In the genomic region with DNA sequence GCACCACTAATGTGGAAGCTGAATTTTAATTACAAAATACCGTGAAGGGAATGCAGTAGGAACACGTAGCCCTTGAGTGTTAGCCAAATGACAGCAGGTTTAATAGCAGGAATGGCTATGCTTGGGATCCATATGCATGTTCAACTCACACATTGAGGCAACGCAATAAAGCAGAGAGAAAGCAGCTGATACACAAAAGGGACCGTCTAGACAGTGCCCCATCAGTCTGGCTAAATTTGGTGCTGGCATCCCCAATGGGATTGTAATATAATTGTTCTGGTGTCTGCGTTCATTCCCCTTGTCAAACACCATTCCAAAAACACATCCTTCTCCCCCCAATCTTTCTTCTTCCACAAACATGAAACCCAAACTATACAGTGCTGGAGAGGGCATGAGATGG, we compare ENCODE assay signal across 14 mouse cellular contexts.
DNase-seq lines count a peak whose midpoint lies in the region; ATAC-seq lines count a peak whose summit lies in the region.
"Had no signal": no experiment of that assay in that cellular context is flagged by ENCODE, and none has a peak within 500 bp of the region (broad histone marks: within the 10 kb centered on the region; RNA-seq: fewer than 3 reads in every experiment).

No protein-coding gene starts in this region.

- no peaks in the 10 kb centered on the region for H3K9me3 ChIP-seq in forebrain, embryonic 12.5 days
- H3K9me3 ChIP-seq in hindbrain, embryonic 16.5 days (ENCODE audit: control insufficient read depth, low read length), result no peaks in the 10 kb centered on the region
- H3K9me3 ChIP-seq in neural tube, embryonic 14.5 days (ENCODE audit: control insufficient read depth, low read length), result no peaks in the 10 kb centered on the region
- no peaks in the 10 kb centered on the region for H3K9me3 ChIP-seq in heart, embryonic 12.5 days (replicated peaks)
- H3K9me3 ChIP-seq: limb, embryonic 10.5 days had no signal

- no peak overlapping the region for H3K4me3 ChIP-seq in forebrain, embryonic 12.5 days (replicated peaks)
- no peak overlapping the region for H3K4me3 ChIP-seq in hindbrain, embryonic 16.5 days (ENCODE audit: low read length)
- no peak overlapping the region; the same call in 1 of the 2 replicates for H3K4me3 ChIP-seq in neural tube, embryonic 14.5 days (ENCODE audit: low read depth, low read length)
- H3K4me3 ChIP-seq in heart, embryonic 12.5 days, result no peak overlapping the region
- H3K4me3 ChIP-seq: limb, embryonic 10.5 days had no signal

- H3K4me1 ChIP-seq in forebrain, embryonic 12.5 days, result peaks cover 52% of the 10 kb centered on the region
- peaks cover 22% of the 10 kb centered on the region for H3K4me1 ChIP-seq in hindbrain, embryonic 16.5 days (ENCODE audit: control insufficient read depth, insufficient read depth, low read depth, low read length)
- peaks cover 17% of the 10 kb centered on the region for H3K4me1 ChIP-seq in neural tube, embryonic 14.5 days (ENCODE audit: control insufficient read depth, insufficient read depth, low read length)
- no peaks in the 10 kb centered on the region for H3K4me1 ChIP-seq in heart, embryonic 12.5 days (replicated peaks)

- peak overlapping the region; percentile 91 for H3K27ac ChIP-seq in forebrain, embryonic 12.5 days
- H3K27ac ChIP-seq in hindbrain, embryonic 16.5 days (ENCODE audit: low read depth, low read length), result peak overlapping the region; percentile 84
- H3K27ac ChIP-seq in neural tube, embryonic 14.5 days (ENCODE audit: low read depth, low read length), result peak overlapping the region; percentile 89
- H3K27ac ChIP-seq in heart, embryonic 12.5 days (ENCODE audit: poor library complexity, severe bottlenecking), result no peak overlapping the region
- H3K27ac ChIP-seq: limb, embryonic 10.5 days; stomach, postnatal 0 days had no signal

- peak; percentile 64 for DNase-seq in left cerebral cortex, postnatal 4 days
- no peak for DNase-seq in left cerebral cortex, postnatal 10 days (ENCODE audit: extremely low spot score in 1 of 2, low spot score in 2 of 2)
- no peak for DNase-seq in urinary bladder, postnatal 14 days (ENCODE audit: low spot score)
- DNase-seq in adrenal gland, adult 8-10 months, result no peak
- DNase-seq: adrenal gland, postnatal 36 days; heart, adult 11 months; lung, embryonic 14.5 days had no signal

- H3K9ac ChIP-seq in forebrain, embryonic 12.5 days, result peak overlapping the region; percentile 3; the same call in 1 of the 2 replicates
- peak overlapping the region; percentile 43; the same call in 1 of the 2 replicates for H3K9ac ChIP-seq in hindbrain, embryonic 16.5 days (ENCODE audit: low read depth, low read length)
- peak overlapping the region; percentile 43 for H3K9ac ChIP-seq in neural tube, embryonic 14.5 days (replicated peaks; ENCODE audit: low read depth, low read length)
- no peak overlapping the region for H3K9ac ChIP-seq in heart, embryonic 12.5 days
- H3K9ac ChIP-seq: lung, embryonic 14.5 days had no signal

- 5% methylated on average over 5 of the region's 5 CpGs for WGBS in forebrain, embryonic 12.5 days
- WGBS in hindbrain, embryonic 16.5 days, result 20% methylated on average over 5 of the region's 5 CpGs
- 15% methylated on average over 5 of the region's 5 CpGs for WGBS in neural tube, embryonic 14.5 days
- WGBS in heart, embryonic 12.5 days, result 80% methylated on average over 5 of the region's 5 CpGs

- no peaks in the 10 kb centered on the region for H3K27me3 ChIP-seq in forebrain, embryonic 12.5 days
- no peaks in the 10 kb centered on the region for H3K27me3 ChIP-seq in hindbrain, embryonic 16.5 days (replicated peaks; ENCODE audit: control insufficient read depth, insufficient read depth, low read length)
- no peaks in the 10 kb centered on the region for H3K27me3 ChIP-seq in neural tube, embryonic 14.5 days (ENCODE audit: control insufficient read depth, insufficient read depth, low read length)
- no peaks in the 10 kb centered on the region for H3K27me3 ChIP-seq in heart, embryonic 12.5 days (replicated peaks)

- H3K36me3 ChIP-seq in forebrain, embryonic 12.5 days (replicated peaks), result no peaks in the 10 kb centered on the region
- H3K36me3 ChIP-seq in hindbrain, embryonic 16.5 days (ENCODE audit: control insufficient read depth, insufficient read depth, low read length), result no peaks in the 10 kb centered on the region
- no peaks in the 10 kb centered on the region for H3K36me3 ChIP-seq in neural tube, embryonic 14.5 days (ENCODE audit: control insufficient read depth, insufficient read depth, low read length)
- no peaks in the 10 kb centered on the region for H3K36me3 ChIP-seq in heart, embryonic 12.5 days
- H3K36me3 ChIP-seq: limb, embryonic 10.5 days had no signal

- peak overlapping the region; percentile 24 for H3K4me2 ChIP-seq in forebrain, embryonic 12.5 days
- peak overlapping the region; percentile 35 for H3K4me2 ChIP-seq in hindbrain, embryonic 16.5 days (ENCODE audit: low read length)
- H3K4me2 ChIP-seq in neural tube, embryonic 14.5 days (ENCODE audit: low read depth, low read length), result peak overlapping the region; percentile 39
- H3K4me2 ChIP-seq in heart, embryonic 12.5 days, result no peak overlapping the region
- H3K4me2 ChIP-seq: lung, embryonic 14.5 days had no signal

- intact Hi-C loops in left cerebral cortex, postnatal 4 days (cut with DNase I), result loop anchor here (5.0 kb wide), 2 partner anchors 185 to 315 kb away; no protein-coding TSS in a partner anchor
- intact Hi-C loops in left cerebral cortex, postnatal 10 days (cut with DNase I), result loop anchor here (5.0 kb wide), 1 partner anchor 180 kb away; no protein-coding TSS in a partner anchor

- peak; percentile 30 for ATAC-seq in forebrain, embryonic 12.5 days (ENCODE audit: low FRiP score)
- peak; percentile 55 for ATAC-seq in hindbrain, embryonic 16.5 days
- peak; percentile 74 for ATAC-seq in neural tube, embryonic 14.5 days (ENCODE audit: low read depth)
- ATAC-seq in heart, embryonic 12.5 days (ENCODE audit: insufficient number of reproducible peaks, low FRiP score), result no peak
- ATAC-seq: inflammation-experienced regulatory T-cells, adult 6 months had no signal
